Mouse (Mus musculus): ENCODE data around the gene Ccr10. TPM values are rescaled to one million over a fixed set of nuclear protein-coding genes. Genes with fewer than 3 reads are reported as not detected.

Gene Ccr10
- not detected in 2 replicates for polyA plus RNA-seq (2015; fragmentation: Nextera tagmentation; extraction: Ambion mirVana)

DNA sequence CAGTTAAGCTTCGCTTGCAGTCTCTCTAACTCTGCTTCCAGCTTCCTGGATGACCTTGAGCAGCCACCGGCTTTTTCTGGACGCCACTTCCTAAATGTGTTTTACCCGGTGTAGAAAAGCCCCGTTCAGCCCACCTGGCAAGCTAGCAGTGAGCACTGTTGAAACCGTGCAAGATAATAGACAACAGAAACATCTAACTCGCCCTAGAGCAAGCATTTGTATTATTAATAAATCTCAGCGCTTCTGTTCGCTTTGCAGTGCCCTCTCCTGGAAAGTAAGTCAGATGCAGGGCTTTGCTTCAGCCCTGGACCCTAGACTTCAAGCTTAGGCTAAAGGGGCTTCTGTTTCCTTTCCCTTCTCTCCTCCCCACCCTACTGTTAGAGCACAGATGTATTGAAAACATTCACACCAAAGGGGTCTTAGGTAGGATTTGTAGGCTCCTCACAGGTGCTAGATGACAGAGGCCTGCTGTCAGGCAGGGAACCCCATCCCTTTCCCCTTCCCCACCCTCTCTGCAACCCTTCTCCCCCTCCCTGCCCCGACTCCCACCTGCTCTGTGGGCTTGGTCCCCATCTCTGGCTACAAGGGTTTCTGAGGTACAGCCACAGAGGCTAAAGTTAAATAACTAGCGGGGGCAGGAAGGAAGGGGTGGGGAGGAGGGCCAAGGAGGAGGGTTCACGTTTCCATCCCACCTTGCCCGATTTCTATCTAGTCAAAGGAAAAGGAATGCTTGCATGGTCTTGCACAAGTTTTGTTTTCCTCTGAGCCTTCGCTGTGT lies at the start of gene Ccr10:
TSS of gene Ccr10 (minus strand) at position 593 of the 778 bp plus-strand sequence.
- DNase-seq (no peak), ATAC-seq (ENCODE audit: low read depth) (no peak)
- H3K36me3 ChIP-seq: no peaks in the 10 kb centered on the region
- H3K9ac ChIP-seq: no peak within 1 kb of the TSS
- peaks cover 53% of the 10 kb centered on the region for H3K4me1 ChIP-seq (replicated peaks)
- peaks cover 99% of the 10 kb centered on the region for H3K27me3 ChIP-seq
- peak within 1 kb of the TSS; percentile 40; the same call in 1 of the 2 replicates for H3K4me3 ChIP-seq (replicated peaks)
- no peaks in the 10 kb centered on the region for H3K9me3 ChIP-seq (replicated peaks)
- 25% methylated on average over 14 of the region's 14 CpGs for WGBS (ENCODE audit: insufficient replicate concordance)
- no peak within 1 kb of the TSS for H3K27ac ChIP-seq
- peak within 1 kb of the TSS; percentile 60 for H3K4me2 ChIP-seq

GRCm38 (mm10) chr11:101224337-101224736 lies 49.1 kb upstream of the Ccr10 start:
- Histone ChIP-seq H3K4me1 (replicated peaks) (peaks cover 34% of the 10 kb centered on the region), H3K9me3 (replicated peaks) (no peaks in the 10 kb centered on the region), H3K4me2 (peak overlapping the region; percentile 96; the same call in 1 of the 2 replicates), H3K27me3 (peaks cover 20% of the 10 kb centered on the region), H3K27ac (peak overlapping the region; percentile 23; the same call in 1 of the 2 replicates), H3K9ac (peak overlapping the region; percentile 96; the same call in 1 of the 2 replicates), H3K4me3 (replicated peaks) (no peak overlapping the region), H3K36me3 (no peaks in the 10 kb centered on the region)
- WGBS (ENCODE audit: insufficient replicate concordance): 74% methylated on average over 3 of the region's 3 CpGs
- no peak for ATAC-seq (ENCODE audit: low read depth)
- no peak for DNase-seq

- peaks cover 27% of the 10 kb centered on the region for H3K4me1 ChIP-seq (replicated peaks)
- no peak for DNase-seq
- ATAC-seq (ENCODE audit: low read depth): no peak
- H3K4me3 ChIP-seq (replicated peaks): no peak overlapping the region
- H3K9ac ChIP-seq: no peak overlapping the region
- no peak overlapping the region for H3K4me2 ChIP-seq
- no peaks in the 10 kb centered on the region for H3K9me3 ChIP-seq (replicated peaks)
- H3K36me3 ChIP-seq: no peaks in the 10 kb centered on the region
- WGBS (ENCODE audit: insufficient replicate concordance): 58% methylated on average over 8 of the region's 8 CpGs
- no peak overlapping the region for H3K27ac ChIP-seq
- no peaks in the 10 kb centered on the region for H3K27me3 ChIP-seq
These were observed 46.2 kb upstream of the Ccr10 start for GRCm38 (mm10) chr11:101221306-101221986.

DNA sequence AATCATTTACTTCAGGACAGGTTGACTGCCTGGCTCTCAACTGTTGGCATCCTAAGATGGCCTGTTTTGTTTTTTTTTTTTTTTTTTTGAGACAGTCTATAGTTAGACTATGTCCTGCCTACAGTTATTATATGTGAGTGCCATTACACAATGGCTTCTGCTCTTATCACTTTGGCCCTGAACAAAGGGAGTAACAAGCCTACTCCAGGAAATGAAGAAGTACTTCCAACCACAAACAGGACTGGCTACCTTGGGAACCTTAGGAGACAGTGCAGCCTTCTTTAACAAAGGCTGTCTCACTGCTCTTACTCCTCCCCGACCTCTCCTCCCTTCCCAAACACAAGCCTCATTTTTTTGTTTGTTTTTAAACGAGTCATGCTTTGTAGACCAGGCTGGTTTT lies 45.6 kb upstream of the Ccr10 start:
- no peaks in the 10 kb centered on the region for H3K9me3 ChIP-seq (replicated peaks)
- H3K27ac ChIP-seq: no peak overlapping the region
- no peak overlapping the region for H3K9ac ChIP-seq
- WGBS (ENCODE audit: insufficient replicate concordance): 27% methylated on average over 2 of the region's 2 CpGs
- no peaks in the 10 kb centered on the region for H3K27me3 ChIP-seq
- DNase-seq (no peak), ATAC-seq (ENCODE audit: low read depth) (no peak)
- H3K4me3 ChIP-seq (replicated peaks): no peak overlapping the region
- no peaks in the 10 kb centered on the region for H3K36me3 ChIP-seq
- H3K4me2 ChIP-seq: no peak overlapping the region
- H3K4me1 ChIP-seq (replicated peaks): peaks cover 26% of the 10 kb centered on the region

- Histone ChIP-seq H3K27me3 (no peaks in the 10 kb centered on the region), H3K27ac (no peak overlapping the region), H3K9me3 (replicated peaks) (no peaks in the 10 kb centered on the region), H3K4me1 (replicated peaks) (peaks cover 6% of the 10 kb centered on the region; the same call in 1 of the 2 replicates), H3K9ac (no peak overlapping the region), H3K36me3 (peaks cover 10% of the 10 kb centered on the region; the same call in 1 of the 2 replicates), H3K4me3 (replicated peaks) (no peak overlapping the region), H3K4me2 (no peak overlapping the region)
- 56% methylated on average over 10 of the region's 10 CpGs for WGBS (ENCODE audit: insufficient replicate concordance)
- ATAC-seq (ENCODE audit: low read depth): no peak
- no peak for DNase-seq
These were observed 43.3 kb upstream of the Ccr10 start for GRCm38 (mm10) chr11:101218436-101219055.

DNA sequence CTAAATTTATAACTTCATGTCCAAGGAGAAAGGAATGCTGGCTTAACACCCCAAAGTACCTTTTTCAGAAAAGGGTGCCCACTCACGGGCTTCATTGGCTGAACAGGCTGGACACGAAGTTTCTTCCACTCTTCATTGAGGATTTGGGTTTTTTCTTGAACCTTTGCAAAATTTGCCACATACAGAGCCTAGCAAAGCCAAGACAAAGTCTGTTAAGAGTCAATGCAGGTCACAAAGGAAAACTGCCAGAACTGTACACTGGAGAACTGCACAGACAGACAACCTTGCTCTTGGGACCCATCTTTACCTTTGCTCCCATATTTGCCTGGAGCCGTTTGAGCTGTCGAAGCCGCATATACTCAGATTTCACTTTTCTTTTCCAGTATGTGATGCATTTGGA lies 41.7 kb upstream of the Ccr10 start:
- no peak overlapping the region for H3K4me2 ChIP-seq
- no peaks in the 10 kb centered on the region for H3K27me3 ChIP-seq
- DNase-seq: no peak
- no peaks in the 10 kb centered on the region for H3K9me3 ChIP-seq (replicated peaks)
- WGBS (ENCODE audit: insufficient replicate concordance): 80% methylated on average over 5 of the region's 5 CpGs
- H3K27ac ChIP-seq: no peak overlapping the region
- ATAC-seq (ENCODE audit: low read depth): no peak
- H3K9ac ChIP-seq: no peak overlapping the region
- peaks cover 22% of the 10 kb centered on the region for H3K36me3 ChIP-seq
- H3K4me3 ChIP-seq (replicated peaks): no peak overlapping the region
- H3K4me1 ChIP-seq (replicated peaks): peaks cover 6% of the 10 kb centered on the region; the same call in 1 of the 2 replicates

GRCm38 (mm10) chr11:101211970-101212369 lies 36.7 kb upstream of the Ccr10 start:
- DNase-seq (peak; percentile 29), ATAC-seq (ENCODE audit: low read depth) (0 out of 2 replicates have a peak, but pooled peaks have one; percentile 47)
- H3K27ac ChIP-seq: no peak overlapping the region
- H3K9ac ChIP-seq: no peak overlapping the region
- H3K27me3 ChIP-seq: no peaks in the 10 kb centered on the region
- no peak overlapping the region for H3K4me3 ChIP-seq (replicated peaks)
- WGBS (ENCODE audit: insufficient replicate concordance): 50% methylated on average over 3 of the region's 3 CpGs
- no peak overlapping the region for H3K4me2 ChIP-seq
- H3K4me1 ChIP-seq (replicated peaks): no peaks in the 10 kb centered on the region
- H3K9me3 ChIP-seq (replicated peaks): no peaks in the 10 kb centered on the region
- H3K36me3 ChIP-seq: peaks cover 51% of the 10 kb centered on the region

DNA sequence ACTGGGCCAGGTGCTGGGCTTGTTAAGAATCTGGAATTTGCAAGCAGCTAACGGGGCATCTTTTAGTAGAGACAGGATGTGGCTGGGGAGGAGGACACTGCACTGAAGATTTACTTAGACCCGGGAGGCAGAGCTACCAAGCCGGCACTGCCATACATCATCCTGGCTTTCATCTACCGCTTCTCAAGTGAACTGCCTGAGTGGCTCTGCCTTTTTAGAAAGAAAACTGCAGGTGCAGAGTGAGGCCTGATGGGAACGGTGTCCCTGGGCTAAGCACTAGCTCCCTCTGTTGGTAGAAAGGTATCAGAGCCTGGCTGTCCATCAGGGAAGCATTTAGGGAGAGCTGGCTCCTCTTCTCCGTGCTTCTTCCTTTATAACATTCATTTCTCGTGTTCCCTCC lies 25.7 kb upstream of the Ccr10 start:
- Histone ChIP-seq H3K4me2 (no peak overlapping the region), H3K27ac (no peak overlapping the region), H3K27me3 (no peaks in the 10 kb centered on the region), H3K4me1 (replicated peaks) (peaks cover 25% of the 10 kb centered on the region), H3K9ac (no peak overlapping the region), H3K36me3 (peaks cover 63% of the 10 kb centered on the region), H3K9me3 (replicated peaks) (no peaks in the 10 kb centered on the region), H3K4me3 (replicated peaks) (no peak overlapping the region)
- ATAC-seq (ENCODE audit: low read depth) (no peak), DNase-seq (no peak)
- WGBS (ENCODE audit: insufficient replicate concordance): 32% methylated on average over 7 of the region's 7 CpGs

DNA sequence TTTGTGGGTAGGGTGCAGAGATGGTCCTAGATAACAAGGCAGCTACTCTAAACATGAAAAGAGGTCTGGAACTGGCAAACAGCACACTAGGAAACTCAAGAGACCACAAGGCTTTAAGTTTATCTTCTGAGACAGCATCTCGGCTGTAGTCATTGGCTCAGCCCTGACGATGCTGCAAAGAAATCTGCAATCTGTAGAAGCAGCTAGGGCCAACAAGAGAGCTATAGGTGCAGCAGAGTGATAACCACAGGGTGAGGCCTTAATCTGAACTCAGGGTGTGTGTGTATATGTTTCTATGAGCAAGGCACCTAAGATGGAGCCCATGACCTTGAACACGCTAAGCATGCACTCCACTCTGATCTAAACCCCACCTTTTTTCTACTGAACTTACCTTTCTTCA lies 24.3 kb upstream of the Ccr10 start:
- 41% methylated on average over 3 of the region's 3 CpGs for whole genome bisulfite sequencing (ENCODE audit: insufficient replicate concordance)
- DNase-seq (peak; percentile 31), ATAC-seq (ENCODE audit: low read depth) (peak; percentile 91)
- Histone ChIP-seq H3K4me1 (replicated peaks) (peaks cover 25% of the 10 kb centered on the region), H3K36me3 (peaks cover 60% of the 10 kb centered on the region), H3K4me2 (no peak overlapping the region), H3K9me3 (replicated peaks) (no peaks in the 10 kb centered on the region), H3K9ac (peak overlapping the region; percentile 26; the same call in 1 of the 2 replicates), H3K27ac (0 out of 2 replicates have a peak overlapping the region, but pooled peaks have one; percentile 18), H3K4me3 (replicated peaks) (no peak overlapping the region), H3K27me3 (no peaks in the 10 kb centered on the region)

GRCm38 (mm10) chr11:101196175-101196574 lies 20.9 kb upstream of the Ccr10 start:
- 77% methylated on average over 8 of the region's 8 CpGs for WGBS (ENCODE audit: insufficient replicate concordance)
- Histone ChIP-seq H3K27me3 (no peaks in the 10 kb centered on the region), H3K4me1 (replicated peaks) (peaks cover 35% of the 10 kb centered on the region), H3K4me2 (no peak overlapping the region), H3K9ac (no peak overlapping the region), H3K27ac (no peak overlapping the region), H3K4me3 (replicated peaks) (no peak overlapping the region), H3K9me3 (replicated peaks) (no peaks in the 10 kb centered on the region), H3K36me3 (peaks cover 53% of the 10 kb centered on the region)
- DNase-seq (no peak), ATAC-seq (ENCODE audit: low read depth) (no peak)

- Histone ChIP-seq H3K36me3 (peaks cover 48% of the 10 kb centered on the region), H3K4me1 (replicated peaks) (peaks cover 36% of the 10 kb centered on the region), H3K27ac (no peak overlapping the region), H3K4me2 (no peak overlapping the region), H3K4me3 (replicated peaks) (no peak overlapping the region), H3K9ac (no peak overlapping the region), H3K27me3 (no peaks in the 10 kb centered on the region), H3K9me3 (replicated peaks) (no peaks in the 10 kb centered on the region)
- DNase-seq (no peak), ATAC-seq (ENCODE audit: low read depth) (no peak)
- 75% methylated on average over 8 of the region's 8 CpGs for WGBS (ENCODE audit: insufficient replicate concordance)
These were observed 20.3 kb upstream of the Ccr10 start for GRCm38 (mm10) chr11:101195571-101195970.
